In the genomic region with DNA sequence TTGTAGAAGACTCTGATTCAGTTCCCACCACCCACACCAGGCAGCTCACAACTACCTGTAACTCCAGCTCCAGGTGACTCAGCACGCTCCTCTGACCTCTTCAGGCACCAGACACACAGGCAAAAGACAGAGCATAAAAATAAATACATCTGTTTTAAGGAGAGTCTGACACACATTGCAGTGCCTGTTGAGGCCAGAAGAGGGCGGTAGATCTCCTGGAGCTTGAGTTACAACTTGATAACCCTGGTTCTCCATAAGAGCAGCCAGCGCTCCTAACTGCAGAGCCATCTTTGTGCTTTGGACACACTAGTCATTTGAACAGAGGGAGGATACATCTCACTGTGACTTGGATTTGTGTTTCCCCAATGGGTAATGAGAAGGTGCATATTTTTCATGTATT, we compare ENCODE assay signal across 8 mouse cellular contexts. TPM values are rescaled to one million over a fixed set of nuclear protein-coding genes. Genes with fewer than 3 reads are reported as not detected.
A peak's percentile ranks its signal among the peaks of the same experiment; 100 is the strongest.
DNase-seq lines count a peak whose midpoint lies in the region; ATAC-seq and TF ChIP-seq lines count a peak whose summit lies in the region.

No protein-coding gene starts in this region.

- TF ChIP-seq POLR2A in cortical plate, adult 2 months (IDR thresholded peaks at IDR 0.05; ENCODE audit: extremely low read depth, insufficient read depth, low read length) = no peak

- TF ChIP-seq CTCF in cortical plate, adult 2 months (IDR thresholded peaks at IDR 0.05; ENCODE audit: extremely low read depth, insufficient read depth, low read length) = peak; percentile 72

- H3K9me3 ChIP-seq in forebrain, embryonic 14.5 days (replicated peaks; ENCODE audit: control insufficient read depth, low read length) = no peaks in the 10 kb centered on the region
- H3K9me3 ChIP-seq in forebrain, embryonic 12.5 days = no peaks in the 10 kb centered on the region
- no peaks in the 10 kb centered on the region for H3K9me3 ChIP-seq in neural tube, embryonic 11.5 days (ENCODE audit: control insufficient read depth, low read length)

- 56% methylated on average over 3 of the region's 3 CpGs for WGBS in forebrain, embryonic 14.5 days
- WGBS in forebrain, embryonic 12.5 days = 44% methylated on average over 3 of the region's 3 CpGs
- 52% methylated on average over 3 of the region's 3 CpGs for WGBS in neural tube, embryonic 11.5 days

- H3K4me3 ChIP-seq in forebrain, embryonic 14.5 days (ENCODE audit: low read depth, low read length) = no peak overlapping the region
- no peak overlapping the region for H3K4me3 ChIP-seq in forebrain, embryonic 12.5 days (replicated peaks)
- H3K4me3 ChIP-seq in cortical plate, adult 2 months (ENCODE audit: insufficient read depth, low read length) = no peak overlapping the region
- H3K4me3 ChIP-seq in neural tube, embryonic 11.5 days (ENCODE audit: low read depth, low read length) = no peak overlapping the region

- no peaks in the 10 kb centered on the region for H3K27me3 ChIP-seq in forebrain, embryonic 14.5 days (replicated peaks; ENCODE audit: control insufficient read depth, insufficient read depth, low read length)
- H3K27me3 ChIP-seq in forebrain, embryonic 12.5 days = no peaks in the 10 kb centered on the region
- no peaks in the 10 kb centered on the region for H3K27me3 ChIP-seq in neural tube, embryonic 11.5 days (ENCODE audit: control insufficient read depth, insufficient read depth, low read length)

- no peaks in the 10 kb centered on the region for H3K36me3 ChIP-seq in forebrain, embryonic 14.5 days (ENCODE audit: control insufficient read depth, insufficient read depth, low read length)
- no peaks in the 10 kb centered on the region for H3K36me3 ChIP-seq in forebrain, embryonic 12.5 days (replicated peaks)
- H3K36me3 ChIP-seq in neural tube, embryonic 11.5 days (ENCODE audit: control insufficient read depth, insufficient read depth, low read length) = no peaks in the 10 kb centered on the region

- no peaks in the 10 kb centered on the region for H3K4me1 ChIP-seq in forebrain, embryonic 14.5 days (ENCODE audit: control insufficient read depth, insufficient read depth, low read length)
- H3K4me1 ChIP-seq in forebrain, embryonic 12.5 days = no peaks in the 10 kb centered on the region
- no peaks in the 10 kb centered on the region for H3K4me1 ChIP-seq in cortical plate, adult 2 months (ENCODE audit: control insufficient read depth, insufficient read depth, low read length)
- H3K4me1 ChIP-seq in neural tube, embryonic 11.5 days (ENCODE audit: control insufficient read depth, insufficient read depth, low read length) = no peaks in the 10 kb centered on the region

- ATAC-seq in forebrain, embryonic 14.5 days = no peak
- ATAC-seq in forebrain, embryonic 12.5 days (ENCODE audit: low FRiP score) = no peak
- ATAC-seq in neural tube, embryonic 11.5 days (ENCODE audit: insufficient read depth, low FRiP score, low TSS enrichment) = no peak
- ATAC-seq in inflammation-experienced regulatory T-cells, adult 6 months = no peak

- peak; percentile 7 for DNase-seq in forebrain, embryonic 14.5 days (ENCODE audit: low spot score)
- DNase-seq in right cerebral cortex, adult 18-20 months = peak; percentile 43
- DNase-seq in right cerebral cortex, postnatal 25 days = no peak
- peak; percentile 23 for DNase-seq in left cerebral cortex, adult 11 months (ENCODE audit: low spot score)
- DNase-seq in neural tube, embryonic 11.5 days (ENCODE audit: low spot score) = peak; percentile 23

- H3K27ac ChIP-seq in forebrain, embryonic 14.5 days (ENCODE audit: low read depth, low read length) = no peak overlapping the region
- no peak overlapping the region for H3K27ac ChIP-seq in forebrain, embryonic 12.5 days
- no peak overlapping the region for H3K27ac ChIP-seq in cortical plate, adult 2 months (ENCODE audit: insufficient read depth, low read length)
- H3K27ac ChIP-seq in neural tube, embryonic 11.5 days (ENCODE audit: low read depth, low read length) = no peak overlapping the region

- H3K4me2 ChIP-seq in forebrain, embryonic 14.5 days (ENCODE audit: low read length) = no peak overlapping the region
- H3K4me2 ChIP-seq in forebrain, embryonic 12.5 days = no peak overlapping the region
- no peak overlapping the region for H3K4me2 ChIP-seq in neural tube, embryonic 11.5 days (ENCODE audit: low read depth)

- no peak overlapping the region for H3K9ac ChIP-seq in forebrain, embryonic 14.5 days (ENCODE audit: low read length)
- H3K9ac ChIP-seq in forebrain, embryonic 12.5 days = no peak overlapping the region
- H3K9ac ChIP-seq in neural tube, embryonic 11.5 days (ENCODE audit: low read length) = no peak overlapping the region

RNA-seq across cellular contexts. Expression of a gene that starts 13.2 kb away (rescaled TPM):
- polyA plus RNA-seq in forebrain, embryonic 14.5 days (2014; fragmentation: Nextera tagmentation; extraction: Ambion mirVana) = not detected in 2 replicates
- not detected in 2 replicates for polyA plus RNA-seq in forebrain, embryonic 12.5 days (2016; fragmentation: Nextera tagmentation; extraction: Ambion mirVana)
- not detected in 2 replicates for polyA plus RNA-seq in cortical plate, adult 2 months (2012; rRNA removed)
- not detected in 2 replicates for polyA plus RNA-seq in neural tube, embryonic 11.5 days (2014; fragmentation: Nextera tagmentation; extraction: Ambion mirVana)
- under 1 TPM; 0.31 to 0.98 (median 0.54) TPM for polyA plus RNA-seq in inflammation-experienced regulatory T-cells, adult 6 months (2017; shearing (Covaris generic))

RNA-seq across cellular contexts. Expression of a gene that starts 20.2 kb away (rescaled TPM):
- polyA plus RNA-seq in forebrain, embryonic 14.5 days (2014; fragmentation: Nextera tagmentation; extraction: Ambion mirVana) = 0.15 and 0.27 TPM in 2 replicates
- not detected in 2 replicates for polyA plus RNA-seq in forebrain, embryonic 12.5 days (2016; fragmentation: Nextera tagmentation; extraction: Ambion mirVana)
- 0.53 and 0.75 TPM in 2 replicates for polyA plus RNA-seq in cortical plate, adult 2 months (2012; rRNA removed)
- polyA plus RNA-seq in neural tube, embryonic 11.5 days (2014; fragmentation: Nextera tagmentation; extraction: Ambion mirVana) = 0.35 and 0.76 TPM in 2 replicates
- under 1 TPM in 1 of 3 experiments, not detected in 2; 0.30 TPM for polyA plus RNA-seq in inflammation-experienced regulatory T-cells, adult 6 months (2017; shearing (Covaris generic))

RNA-seq across cellular contexts. Expression of a gene that starts 39.4 kb away (rescaled TPM):
- polyA plus RNA-seq in forebrain, embryonic 14.5 days (2014; fragmentation: Nextera tagmentation; extraction: Ambion mirVana) = 1.8 and 3.2 TPM in 2 replicates
- 1.2 and 1.3 TPM in 2 replicates for polyA plus RNA-seq in forebrain, embryonic 12.5 days (2016; fragmentation: Nextera tagmentation; extraction: Ambion mirVana)
- polyA plus RNA-seq in cortical plate, adult 2 months (2012; rRNA removed) = 33.5 and 35.9 TPM in 2 replicates
- 1.9 and 2.6 TPM in 2 replicates for polyA plus RNA-seq in neural tube, embryonic 11.5 days (2014; fragmentation: Nextera tagmentation; extraction: Ambion mirVana)
- 1 to 10 TPM; 3.6 to 4.7 (median 4.6) TPM for polyA plus RNA-seq in inflammation-experienced regulatory T-cells, adult 6 months (2017; shearing (Covaris generic))
